Mouse (Mus musculus) thymus, postnatal 10 days (tissue): ENCODE measurements around the gene Aaed1.
A peak's percentile ranks its signal among the peaks of the same experiment; 100 is the strongest.
"Not testable (repeated sequence)": the region's sequence is repeated elsewhere in the genome, so short reads cannot be mapped to it uniquely, and the experiment has no call there.

Source experiments
- DNase-seq, 2 experiments: peaks; one replicate each; pipeline ENCODE4 v3.0.0; 2021; ENCODE audit warnings: low spot score in 2 of 2

Gene Aaed1

DNA sequence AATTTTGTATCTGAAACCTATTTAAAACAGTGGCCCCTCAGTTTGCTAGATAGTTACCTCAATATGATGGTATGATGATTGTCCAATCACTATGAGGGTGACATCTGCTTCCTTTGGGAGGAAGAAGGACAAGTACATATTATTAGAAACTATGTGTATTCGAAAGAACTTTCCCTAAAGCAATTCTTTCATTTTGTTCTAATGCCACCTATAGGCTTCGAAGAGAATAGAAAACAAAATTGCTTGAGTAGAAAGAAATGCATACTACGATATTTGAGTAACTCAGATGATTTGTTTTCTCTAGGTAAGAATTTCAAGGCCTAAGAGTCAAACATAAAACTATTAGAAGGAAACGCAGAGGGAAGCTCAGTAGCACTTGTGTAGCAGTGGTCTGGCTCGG lies 3.5 kb downstream of the Aaed1 start:
- no peak for DNase-seq

GRCm38 (mm10) chr13:64307508-64307907 lies 5.0 kb downstream of the Aaed1 start:
- no peak for DNase-seq

- peak; percentile 16 to 62 for DNase-seq
Measured at GRCm38 (mm10) chr13:64306078-64306477, 6.4 kb downstream of the Aaed1 start.

DNA sequence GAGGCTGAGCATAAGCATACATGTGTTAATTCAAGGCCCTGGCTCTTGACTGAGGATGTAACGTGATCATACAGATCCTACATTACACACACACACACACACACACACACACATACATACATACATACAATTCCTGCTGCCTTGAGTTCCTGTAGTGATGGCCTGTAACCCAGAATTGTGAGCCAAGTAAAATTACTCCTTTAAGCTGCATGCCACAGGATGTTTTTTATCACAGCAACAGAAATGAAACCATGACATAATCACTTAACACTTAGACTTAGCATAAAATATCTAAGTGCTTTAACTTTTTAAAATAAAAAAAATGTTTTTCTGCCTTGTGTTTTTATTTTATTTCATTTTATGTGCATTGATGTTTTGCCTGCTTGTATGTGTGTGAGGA lies 13.4 kb downstream of the Aaed1 start:
- DNase-seq: no peak

GRCm38 (mm10) chr13:64286791-64287190 lies 25.7 kb downstream of the Aaed1 start:
- DNase-seq: no peak

DNA sequence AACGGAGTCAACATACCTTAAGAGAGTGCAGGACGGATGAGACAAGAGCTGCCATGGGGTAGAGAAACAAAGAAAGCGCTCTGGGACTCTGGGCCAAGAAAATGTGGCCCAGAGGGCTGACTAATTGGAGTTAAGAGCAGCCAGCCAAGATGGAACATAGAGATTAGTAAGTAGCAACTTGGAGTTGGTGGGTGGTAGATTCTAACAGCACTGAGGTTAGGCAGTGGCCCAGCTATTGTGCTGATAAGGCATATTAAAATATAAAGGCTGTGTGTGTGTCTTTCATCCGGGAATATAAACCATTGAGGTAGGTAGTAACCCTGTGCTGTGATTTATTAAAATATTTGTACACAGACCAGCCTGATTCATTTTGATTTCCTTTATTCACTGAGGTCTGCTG lies 26.2 kb downstream of the Aaed1 start:
- no peak for DNase-seq

- no peak for DNase-seq
Measured at GRCm38 (mm10) chr13:64284676-64285075, 27.8 kb downstream of the Aaed1 start.

DNA sequence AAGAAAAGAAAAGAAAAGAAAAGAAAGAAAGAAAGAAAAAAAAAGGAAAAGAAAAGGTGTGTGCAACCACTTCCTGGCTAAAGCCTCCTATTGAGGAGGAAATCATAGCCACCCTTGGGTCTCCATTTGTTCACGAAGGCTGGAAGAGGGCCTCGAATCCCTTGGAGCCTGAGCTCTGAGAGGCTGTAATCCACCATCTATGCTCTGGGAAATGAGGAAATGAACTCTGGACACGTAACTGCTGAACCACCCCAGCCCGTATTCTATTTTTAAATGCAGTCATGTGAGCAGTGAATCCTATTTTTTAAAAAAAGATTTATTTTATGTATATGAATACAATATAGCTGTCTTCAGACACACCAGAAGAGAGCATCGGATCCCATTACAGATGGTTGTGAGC lies 31.6 kb downstream of the Aaed1 start:
- no peak for DNase-seq

GRCm38 (mm10) chr13:64275754-64276127 lies 36.8 kb downstream of the Aaed1 start:
- DNase-seq: no peak

- peak; percentile 65 to 68 for DNase-seq
Measured at GRCm38 (mm10) chr13:64274879-64275753, 37.4 kb downstream of the Aaed1 start, which contains the start of gene Cdc14b. Gene Cdc14b (minus strand): TSS chr13:64275290.

GRCm38 (mm10) chr13:64273891-64274844 lies 38.3 kb downstream of the Aaed1 start:
- DNase-seq: no peak

DNA sequence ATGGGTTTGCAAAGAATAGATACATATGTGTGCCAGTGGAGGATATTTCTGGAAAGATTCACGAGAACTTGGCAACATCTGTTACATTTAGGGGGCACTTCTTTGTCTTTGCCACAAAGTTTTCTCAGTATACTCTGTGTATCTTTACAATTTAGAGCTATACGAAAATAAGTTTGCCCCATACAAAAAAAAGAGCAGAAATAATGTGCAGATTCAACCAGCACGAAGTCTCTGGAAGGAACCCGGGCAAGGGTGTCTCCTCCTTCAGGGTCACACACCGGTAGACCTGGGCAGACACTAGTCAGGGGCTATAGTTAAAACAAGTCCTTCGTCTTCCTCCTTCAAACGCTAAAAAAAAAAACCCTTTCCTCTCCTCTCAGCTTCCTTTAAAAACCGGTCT lies 39.2 kb downstream of the Aaed1 start:
- DNase-seq: no peak

DNA sequence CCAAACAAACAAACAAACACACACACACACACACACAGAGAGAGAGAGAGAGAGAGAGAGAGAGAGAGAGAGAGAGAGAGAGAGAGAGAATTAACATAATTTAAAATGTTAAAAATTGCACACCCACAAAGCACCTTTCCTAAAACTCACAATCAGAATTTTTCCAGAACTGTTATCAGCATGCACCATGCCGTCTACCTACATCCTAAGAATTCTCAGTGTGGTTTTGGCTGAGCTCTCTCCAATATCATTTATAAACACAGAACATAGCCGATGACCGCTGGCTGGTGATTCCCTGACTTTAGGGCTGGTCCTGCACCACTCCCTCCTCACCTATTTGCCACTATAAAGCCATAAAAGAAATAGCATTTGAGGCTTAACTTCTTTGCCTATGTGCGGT lies 44.1 kb downstream of the Aaed1 start:
- no peak for DNase-seq

GRCm38 (mm10) chr13:64267151-64267550 lies 45.4 kb downstream of the Aaed1 start:
- DNase-seq: no peak

- DNase-seq: no peak
Measured at GRCm38 (mm10) chr13:64264586-64264985, 47.9 kb downstream of the Aaed1 start.

DNA sequence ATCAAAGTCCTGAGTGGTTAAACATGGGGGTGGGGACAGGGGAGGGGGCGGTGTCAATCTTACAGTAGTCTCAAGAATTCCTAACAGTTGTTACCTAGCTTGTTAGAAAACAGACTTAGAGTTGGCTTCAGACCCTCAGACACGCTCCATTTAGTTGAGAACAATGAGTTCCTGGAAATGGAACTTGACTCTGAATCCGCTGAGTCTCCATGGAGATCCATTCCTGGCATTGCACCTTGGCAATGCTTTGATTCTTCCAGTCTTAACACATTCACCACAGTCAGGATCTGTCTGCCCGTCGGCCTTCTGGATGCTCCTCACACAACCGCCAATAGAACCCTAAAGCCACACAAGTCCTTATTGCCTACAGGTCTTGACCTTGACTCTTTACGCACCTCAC lies 52.6 kb downstream of the Aaed1 start:
- DNase-seq: no peak

DNA sequence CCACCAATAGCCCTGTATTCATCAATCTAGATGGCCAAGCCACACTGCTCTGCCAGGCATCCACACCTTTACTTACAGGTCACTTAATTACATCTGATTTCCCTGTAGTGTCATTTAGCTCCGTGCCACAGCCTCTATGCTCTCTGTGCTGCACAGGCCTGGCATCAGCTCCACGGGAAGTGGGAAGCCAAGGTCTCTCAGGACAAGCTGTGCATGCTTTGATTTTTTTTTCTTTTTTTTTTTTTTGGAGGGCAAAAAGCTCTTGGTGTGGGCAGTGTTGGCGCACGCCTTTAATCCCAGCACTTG lies 54.0 kb downstream of the Aaed1 start:
- no peak for DNase-seq

GRCm38 (mm10) chr13:64257814-64258515 lies 54.5 kb downstream of the Aaed1 start:
- DNase-seq: no peak

GRCm38 (mm10) chr13:64257010-64257813 lies 55.3 kb downstream of the Aaed1 start:
- DNase-seq: no peak

- not testable (repeated sequence) for DNase-seq
Measured at GRCm38 (mm10) chr13:64254185-64254584, 58.3 kb downstream of the Aaed1 start.

DNA sequence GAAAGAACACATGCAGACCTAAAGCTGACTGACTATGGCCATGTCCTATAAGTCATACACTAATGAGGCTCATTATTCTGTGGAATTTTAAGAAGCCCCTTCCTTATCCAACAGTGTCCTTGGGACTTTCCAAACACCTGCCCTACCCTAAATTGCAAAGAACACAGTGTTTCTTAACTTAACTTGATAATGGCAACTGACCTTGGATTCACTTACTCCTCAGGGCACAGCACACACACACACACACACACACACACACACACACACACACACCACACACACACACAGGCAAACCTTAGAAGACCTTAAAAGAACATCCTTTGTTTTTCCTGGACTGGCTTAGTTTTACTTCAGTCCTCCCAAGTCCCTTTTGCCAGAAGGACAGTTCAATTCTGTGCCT lies 58.8 kb downstream of the Aaed1 start:
- DNase-seq: no peak
